Mouse (Mus musculus) E14TG2a.4 (cell line): ENCODE measurements around the gene Robo1.

Experiments
- CTCF ChIP-seq: conservative IDR thresholded peaks from 2 replicates; pipeline ENCODE4 v1.5.1; 2014; ENCODE audit warnings: low read length
- POU5F1 ChIP-seq: IDR thresholded peaks from 2 replicates; pipeline ENCODE4 v1.6.1; 2014; ENCODE audit warnings: low read length, borderline replicate concordance

DNA sequence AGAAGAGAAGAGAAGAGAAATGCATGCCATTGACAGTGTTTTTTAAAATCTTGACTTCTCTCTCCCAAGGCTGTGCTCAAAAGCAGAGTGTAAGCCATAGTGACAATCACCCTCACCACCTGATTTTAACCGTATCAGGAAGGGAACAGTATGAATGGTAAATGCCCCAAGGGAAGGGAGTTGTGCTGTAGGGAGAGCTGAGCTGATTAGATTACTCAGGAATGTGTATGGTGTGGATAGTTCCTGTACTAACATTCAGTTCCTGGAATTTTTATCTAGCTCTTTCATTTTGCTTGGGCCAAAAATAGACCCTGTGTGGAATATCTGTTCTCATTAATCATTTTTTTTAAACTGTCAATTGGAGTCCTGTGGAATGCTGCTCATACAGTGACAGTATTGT, 101.7 kb downstream of the Robo1 start:
- no peak for TF ChIP-seq CTCF
- no peak for TF ChIP-seq POU5F1
